Mouse (Mus musculus) heart, postnatal 36 days (tissue): ENCODE data around the gene Rbm38. TPM values are rescaled to one million over a fixed set of nuclear protein-coding genes. Genes with fewer than 3 reads are reported as not detected.

ENCODE experiments used
- DNase-seq, 2 experiments: peaks; one replicate each; pipeline ENCODE4 v3.0.0; 2021 to 2022
- intact Hi-C: fragments of 180-260 bp; cut with DNase I; formaldehyde crosslinking; loops from one replicate; pipeline ENCODE4 v1.15.1; 2025
- total RNA-seq, 2 experiments: library from RNA; stranded (reverse); gene quantifications; 2 replicates each; pipeline ENCODE4 v1.2.3; 2021

Gene Rbm38
- 100 to 1,000 TPM; 159 to 209 TPM for total RNA-seq

GRCm38 (mm10) chr2:173020430-173020829 is at the start of gene Rbm38:
Gene Rbm38 (plus strand): TSS chr2:173020498.
- intact Hi-C loops = no loop called here
- no peak for DNase-seq

DNA sequence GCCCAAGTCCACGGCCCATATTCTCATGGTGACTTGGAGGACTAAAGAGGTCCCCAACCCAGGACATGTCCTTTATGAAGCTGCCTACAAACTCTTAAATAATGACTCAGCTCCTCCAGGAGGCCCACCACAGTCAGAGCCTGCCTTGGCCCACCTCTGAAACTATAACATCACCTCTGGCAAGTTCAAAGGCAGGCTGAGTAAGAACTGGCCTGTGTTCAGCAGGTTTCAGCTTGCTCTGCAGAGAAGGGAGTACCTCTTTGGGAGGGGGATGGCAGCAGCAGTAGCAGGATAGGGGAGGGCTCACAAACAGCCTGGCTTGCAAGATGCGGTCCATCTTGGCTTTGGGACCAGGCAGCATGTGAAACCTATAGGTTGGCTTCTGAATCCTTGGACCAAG is 48.4 kb upstream of the Rbm38 start:
- DNase-seq = no peak
- intact Hi-C loops = no loop called here

DNA sequence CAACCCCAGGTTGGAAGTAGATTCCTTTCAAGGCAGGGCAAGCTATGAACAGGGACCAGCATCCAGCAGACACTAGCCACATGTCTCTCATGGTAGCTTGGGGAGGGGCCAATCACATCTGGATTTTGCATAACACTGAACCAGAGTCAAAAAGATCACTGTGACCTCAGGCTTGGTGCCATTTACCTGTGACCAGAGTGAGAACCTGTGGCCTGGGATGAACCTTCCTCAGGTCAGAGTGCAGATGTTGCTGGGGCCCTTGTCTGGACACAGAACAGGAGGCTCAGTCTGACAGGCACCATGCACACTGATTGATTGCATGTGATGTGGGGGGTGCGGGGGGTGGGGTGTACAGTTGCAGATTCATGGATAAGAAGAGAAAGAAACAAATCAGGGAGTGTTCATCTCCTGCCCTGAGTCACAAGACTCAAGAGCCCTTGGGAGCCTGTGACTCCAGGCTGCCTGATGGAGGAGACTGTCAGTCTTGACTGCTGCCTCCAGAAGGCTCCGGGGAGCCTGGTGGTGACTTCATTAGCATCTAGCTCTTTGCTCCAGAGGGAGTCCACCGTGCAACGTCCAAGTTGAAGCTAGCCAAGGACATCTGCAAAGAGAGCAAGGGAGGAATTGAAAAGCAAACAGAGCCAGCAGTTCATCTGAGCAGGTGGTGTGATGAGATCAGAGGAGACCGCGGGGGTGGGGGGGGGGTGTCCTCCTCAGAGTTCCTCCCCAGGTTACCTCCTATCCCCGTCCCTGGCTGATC is 46.3 kb upstream of the Rbm38 start:
- DNase-seq = no peak

GRCm38 (mm10) chr2:172974701-172975100 is 45.6 kb upstream of the Rbm38 start:
- no peak for DNase-seq
- intact Hi-C loops = no loop called here

More for the DNA sequence above, 46.3 kb upstream of the Rbm38 start:
- intact Hi-C loops = no loop called here

- DNase-seq = peak in 1 of 2 experiments; percentile 10
- intact Hi-C loops = no loop called here
Observed at GRCm38 (mm10) chr2:172975159-172975558, 45.1 kb upstream of the Rbm38 start.

DNA sequence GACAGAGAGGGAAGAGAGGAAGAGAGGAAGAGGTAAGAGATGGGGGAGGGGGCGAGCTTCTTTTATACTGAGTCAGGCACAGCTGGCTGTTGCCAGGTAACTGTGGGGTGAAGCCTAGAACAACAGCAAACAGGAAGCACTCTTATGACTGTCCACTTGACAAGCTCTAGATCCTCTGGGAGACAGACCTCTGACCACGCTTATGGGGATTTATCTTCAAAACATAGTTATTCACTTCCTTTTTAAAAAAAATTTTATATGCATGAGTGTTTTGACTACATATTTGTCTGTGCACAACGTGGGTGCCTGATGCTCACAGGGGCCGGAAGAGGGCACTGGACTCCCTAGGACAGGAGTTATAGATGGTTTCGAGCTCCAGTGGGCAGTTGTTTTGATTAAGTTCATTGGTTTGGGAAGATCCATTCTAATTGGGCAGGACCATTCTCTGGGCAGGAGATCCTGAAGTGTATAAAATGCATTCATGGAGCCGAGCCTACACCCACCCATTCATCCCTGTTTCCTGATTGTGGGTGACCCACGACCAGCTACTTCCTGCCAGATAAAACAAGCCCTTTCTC is 43.5 kb upstream of the Rbm38 start:
- intact Hi-C loops = no loop called here
- no peak for DNase-seq

DNA sequence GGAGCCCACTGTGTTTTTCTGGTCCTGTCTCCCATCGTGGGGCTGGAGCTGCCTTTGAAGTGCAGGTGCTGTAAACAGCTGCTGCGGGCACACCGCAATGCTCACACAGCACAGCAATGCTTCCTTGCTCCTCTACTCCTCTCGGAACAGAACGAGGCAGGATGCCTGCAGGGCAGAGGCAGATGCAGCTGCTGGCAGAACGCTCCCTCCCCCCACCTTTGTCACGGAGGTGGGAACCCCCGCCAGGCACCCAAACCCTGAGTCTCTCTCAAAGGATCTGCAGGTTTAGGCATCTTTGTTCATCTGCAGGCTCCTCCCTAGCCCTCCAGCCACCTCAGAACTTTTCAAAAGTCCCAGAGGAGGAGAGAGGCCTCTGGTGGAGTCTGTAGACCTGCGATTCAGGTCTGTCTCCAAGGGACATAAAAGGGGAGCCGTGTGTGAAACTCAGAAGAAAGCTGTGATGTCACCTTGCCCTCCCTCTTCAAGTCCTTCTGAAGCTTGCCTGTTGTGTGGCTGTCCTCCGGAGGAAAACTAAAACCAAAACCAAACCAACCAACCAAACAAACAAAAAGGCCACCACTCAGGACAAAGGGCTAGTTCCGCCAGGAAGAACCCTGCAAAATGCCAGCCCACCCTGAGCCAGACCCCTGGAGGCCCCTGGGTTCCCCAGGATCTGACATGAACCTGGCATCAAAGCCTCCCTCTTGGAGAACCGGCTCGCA is 42.7 kb upstream of the Rbm38 start, which contains the start of gene Spo11:
Gene Spo11 (plus strand): TSS at position 292 of the 722 bp plus-strand sequence.
- no peak for DNase-seq
- intact Hi-C loops = no loop called here

GRCm38 (mm10) chr2:172978131-172978633 is 42.1 kb upstream of the Rbm38 start:
- intact Hi-C loops = no loop called here
- no peak for DNase-seq

DNA sequence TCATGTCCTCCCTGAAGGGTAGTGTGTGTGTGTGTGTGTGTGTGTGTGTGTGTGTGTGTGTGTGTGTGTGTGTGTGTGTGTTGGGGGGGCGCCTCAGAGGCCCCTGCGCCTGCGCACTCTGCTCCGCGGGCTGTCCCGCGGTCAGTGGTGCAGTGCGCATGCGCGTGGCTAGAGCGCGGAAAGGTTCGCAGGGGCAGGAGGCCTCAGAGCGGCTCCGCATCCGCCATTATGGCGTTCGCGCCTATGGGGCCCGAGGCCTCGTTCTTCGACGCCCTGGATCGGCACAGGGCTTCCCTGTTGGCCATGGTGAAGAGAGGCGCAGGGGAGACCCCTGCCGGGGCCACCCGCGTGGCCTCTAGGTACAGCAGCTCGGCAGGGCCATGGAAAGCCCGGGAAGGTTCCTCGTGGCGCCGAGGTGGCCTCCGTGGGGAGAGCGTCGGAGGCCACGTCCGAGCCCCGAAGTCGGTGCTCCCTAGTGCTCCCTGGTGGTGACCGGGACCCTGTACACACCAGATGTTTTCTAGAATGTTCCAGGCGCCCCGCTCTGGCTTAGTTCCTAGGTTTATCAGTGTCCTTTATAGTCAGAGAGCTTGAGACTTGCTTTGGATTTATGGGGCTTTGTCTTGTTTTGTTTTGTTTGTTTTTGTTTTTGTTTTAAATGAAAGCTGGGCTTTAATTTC is 40.5 kb upstream of the Rbm38 start:
- no peak for DNase-seq
- intact Hi-C loops = no loop called here

DNA sequence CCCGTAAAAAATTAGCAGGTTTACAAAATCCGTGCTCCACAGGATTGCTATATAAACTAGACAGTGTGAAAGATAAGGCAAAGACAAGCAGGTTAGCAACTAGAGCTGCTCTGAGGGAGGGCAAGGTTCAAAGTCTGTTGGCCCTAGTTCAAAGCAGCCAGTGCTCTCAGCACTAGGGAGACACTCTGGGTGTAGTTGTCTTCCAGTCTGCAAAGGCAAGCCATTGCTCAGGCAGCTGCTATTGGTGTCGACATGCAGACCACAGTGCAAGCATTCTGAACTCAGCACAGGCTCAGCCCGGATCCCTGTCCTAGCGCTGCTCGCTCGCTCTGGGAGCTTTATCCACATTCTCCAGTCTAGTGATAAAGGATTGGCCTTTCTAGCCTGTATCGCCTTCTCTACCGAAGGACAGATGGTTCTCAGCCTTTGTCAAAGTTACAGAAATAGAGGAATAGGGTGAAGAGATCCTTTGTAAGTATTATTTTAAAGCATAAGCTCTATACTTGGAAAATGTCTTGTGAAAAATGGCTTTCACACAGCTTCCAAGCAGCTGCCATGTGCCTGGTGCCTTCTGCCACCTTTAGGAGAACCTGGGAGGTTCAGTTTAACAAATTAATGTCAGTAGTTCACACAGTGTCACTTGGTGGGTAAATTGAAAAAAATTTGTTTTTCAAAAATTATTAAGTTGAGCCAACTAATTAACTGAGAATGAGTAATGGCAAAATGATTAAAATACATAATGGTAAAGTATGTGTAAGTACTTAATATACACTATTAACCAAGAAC is 37.3 kb upstream of the Rbm38 start:
- intact Hi-C loops = loop anchor here (1.0 kb wide), 1 partner anchor 152 kb away; no protein-coding TSS in a partner anchor
- DNase-seq = no peak

DNA sequence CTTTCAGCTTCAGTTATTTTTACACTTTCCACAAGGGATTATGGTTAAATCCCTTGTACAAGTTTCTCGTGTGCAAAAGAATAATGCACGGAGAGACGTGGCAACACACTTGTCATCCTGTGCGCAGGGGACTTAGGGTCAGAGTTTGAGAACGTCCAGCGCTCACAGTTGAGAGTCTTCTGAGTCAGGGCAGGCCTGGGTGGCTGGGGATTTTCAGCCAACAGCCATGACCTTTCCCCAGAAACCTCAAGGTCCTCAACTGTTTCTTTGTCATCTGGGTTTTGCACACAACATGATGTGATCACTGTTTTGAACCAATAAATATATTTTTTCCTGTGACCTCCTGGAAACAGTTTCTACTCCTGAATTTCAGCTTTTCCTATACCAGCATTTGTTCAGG is 30.1 kb upstream of the Rbm38 start:
- intact Hi-C loops = no loop called here
- DNase-seq = no peak

- intact Hi-C loops = loop anchor here (1.0 to 5.0 kb wide), 2 partner anchors 165 to 519 kb away; no protein-coding TSS in a partner anchor
- DNase-seq = peak; percentile 65 to 77
Observed at GRCm38 (mm10) chr2:172996207-172996606, 24.1 kb upstream of the Rbm38 start.

DNA sequence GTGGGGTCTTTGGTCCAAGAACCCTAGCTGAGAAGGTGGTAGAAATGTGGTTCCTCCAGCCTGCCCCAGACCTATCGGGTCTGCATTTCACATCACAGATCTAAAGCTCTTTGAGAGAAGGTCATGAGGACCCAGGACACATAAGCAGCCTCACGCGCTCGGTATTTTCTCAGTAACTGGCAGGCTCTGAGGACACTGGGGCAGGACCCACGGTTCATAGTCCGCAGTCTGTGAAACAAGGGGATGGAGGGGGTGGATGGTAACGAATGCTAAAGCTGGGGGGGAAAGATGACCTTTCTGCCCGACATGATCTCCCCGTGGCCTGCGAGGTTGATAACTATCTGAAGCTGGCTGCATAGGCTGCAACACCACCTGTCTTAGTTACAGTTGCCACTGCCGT is 22.6 kb upstream of the Rbm38 start:
- DNase-seq = no peak
- intact Hi-C loops = loop anchor here (2.0 to 5.0 kb wide), 2 partner anchors 83 to 520 kb away; no protein-coding TSS in a partner anchor

- no peak for DNase-seq
- intact Hi-C loops = loop anchor here (2.0 to 5.0 kb wide), 2 partner anchors 82 to 521 kb away; no protein-coding TSS in a partner anchor
Observed at GRCm38 (mm10) chr2:172998478-172998877, 21.8 kb upstream of the Rbm38 start.

- intact Hi-C loops = loop anchor here (1.0 to 10.0 kb wide), 5 partner anchors 19 to 1335 kb away; no protein-coding TSS in a partner anchor
- DNase-seq = peak; percentile 99
Observed at GRCm38 (mm10) chr2:172999630-173000284, 20.5 kb upstream of the Rbm38 start, which contains the start of gene Rae1. Gene Rae1 (plus strand): TSS chr2:173000117.

GRCm38 (mm10) chr2:173000285-173000652 is 20.0 kb upstream of the Rbm38 start:
- intact Hi-C loops = loop anchor here (2.0 to 10.0 kb wide), 2 partner anchors 19 to 1335 kb away; no protein-coding TSS in a partner anchor
- DNase-seq = peak in 1 of 2 experiments; percentile 46

GRCm38 (mm10) chr2:173000921-173001320 is 19.4 kb upstream of the Rbm38 start:
- intact Hi-C loops = loop anchor here (2.0 to 10.0 kb wide), 2 partner anchors 18 to 1334 kb away; no protein-coding TSS in a partner anchor
- DNase-seq = no peak

- intact Hi-C loops = loop anchor here (10.0 kb wide), 1 partner anchor 1331 kb away; no protein-coding TSS in a partner anchor
- no peak for DNase-seq
Observed at GRCm38 (mm10) chr2:173003737-173004136, 16.6 kb upstream of the Rbm38 start.
